Mouse (Mus musculus) liver, embryonic 15.5 days (tissue): ENCODE data around the gene Fxr2. TPM values are rescaled to one million over a fixed set of nuclear protein-coding genes. Genes with fewer than 3 reads are reported as not detected.

Experiments used
- ATAC-seq: fragments of 200-750 bp; cut with Nextera tagmentation; 2 replicates; pipeline ENCODE4 v1.8.0; 2017; ENCODE audit warnings: moderate number of reproducible peaks, mild to moderate bottlenecking, moderate library complexity; ENCODE audit not compliant: insufficient read depth
- H3K27ac ChIP-seq: fragments of 300-500 bp; sonication (generic); replicated peaks from 2 replicates; pipeline ENCODE4 v1.5.1; 2015; ENCODE audit warnings: mild to moderate bottlenecking, inconsistent platforms
- H3K27me3 ChIP-seq: fragments of 300-500 bp; sonication (generic); 2 replicates; pipeline ENCODE4 v1.6.1; 2015; ENCODE audit warnings: mild to moderate bottlenecking, inconsistent platforms
- H3K36me3 ChIP-seq: fragments of 300-500 bp; sonication (generic); replicated peaks from 2 replicates; pipeline ENCODE4 v1.6.1; 2015; ENCODE audit warnings: moderate library complexity, mild to moderate bottlenecking, inconsistent platforms
- H3K4me1 ChIP-seq: fragments of 300-500 bp; sonication (generic); replicated peaks from 2 replicates; pipeline ENCODE4 v1.6.1; 2015; ENCODE audit warnings: inconsistent platforms
- H3K4me2 ChIP-seq: fragments of 300-500 bp; sonication (generic); 2 replicates; pipeline ENCODE4 v1.6.1; 2015; ENCODE audit warnings: moderate library complexity, mild to moderate bottlenecking, inconsistent platforms
- H3K4me3 ChIP-seq: fragments of 300-500 bp; sonication (generic); replicated peaks from 2 replicates; pipeline ENCODE4 v1.5.1; 2015; ENCODE audit warnings: mild to moderate bottlenecking, inconsistent platforms
- H3K9ac ChIP-seq: fragments of 300-500 bp; sonication (generic); 2 replicates; pipeline ENCODE4 v1.6.1; 2015; ENCODE audit warnings: moderate library complexity, mild to moderate bottlenecking, inconsistent platforms
- H3K9me3 ChIP-seq: fragments of 300-500 bp; sonication (generic); replicated peaks from 2 replicates; pipeline ENCODE4 v1.6.1; 2016; ENCODE audit warnings: inconsistent platforms
- WGBS: fragments of 180-500 bp; shearing (Covaris S2); methylation state at CpG from one replicate; pipeline ENCODE4 v1.1.7; 2015; ENCODE audit warnings: mixed read lengths; ENCODE audit not compliant: insufficient replicate concordance; 5-methylcytosine and 5-hydroxymethylcytosine counted together
- polyA plus RNA-seq: library from polyadenylated mRNA; unstranded; fragments of >200 nt; fragmentation: Nextera tagmentation; extraction: Ambion mirVana; gene quantifications from 2 replicates; pipeline ENCODE4 v1.2.1, GENCODE M21; 2015

Gene Fxr2
- polyA plus RNA-seq, 1 experiment from 2014 or later: 7.3 TPM

DNA sequence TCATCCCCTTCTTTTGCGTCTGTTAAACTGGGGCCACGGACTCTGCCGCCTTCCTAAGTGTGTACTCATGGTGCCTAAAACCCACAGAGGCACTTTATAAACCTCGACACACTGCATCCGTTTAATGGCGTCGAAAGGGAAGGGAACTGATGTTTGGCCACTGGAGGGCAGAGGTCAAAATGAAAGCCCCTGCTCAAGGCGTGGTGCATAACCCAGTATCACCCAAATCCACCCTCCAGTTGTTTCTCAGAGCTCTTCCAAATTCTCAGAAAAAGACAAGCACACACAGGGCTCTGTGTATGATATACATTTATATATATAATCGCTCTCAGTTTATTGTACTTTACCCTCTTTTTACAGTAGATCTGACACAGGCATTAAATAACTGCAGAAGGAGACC is 33.4 kb upstream of the Fxr2 start:
- Histone ChIP-seq H3K9ac (0 out of 2 replicates have a peak overlapping the region, but pooled peaks have one; percentile 33), H3K4me3 (no peak overlapping the region), H3K4me1 (peaks cover 59% of the 10 kb centered on the region), H3K27ac (peak overlapping the region; percentile 63), H3K27me3 (peaks cover 4% of the 10 kb centered on the region; the same call in 1 of the 2 replicates), H3K36me3 (peaks cover 3% of the 10 kb centered on the region), H3K9me3 (no peaks in the 10 kb centered on the region), H3K4me2 (peak overlapping the region; percentile 43)
- ATAC-seq: peak; percentile 62
- 14% methylated on average over 9 of the region's 9 CpGs for WGBS

GRCm38 (mm10) chr11:69600098-69600497 is 32.7 kb upstream of the Fxr2 start:
- Histone ChIP-seq H3K36me3 (peaks cover 3% of the 10 kb centered on the region), H3K4me2 (peak overlapping the region; percentile 43), H3K27me3 (peaks cover 9% of the 10 kb centered on the region; the same call in 1 of the 2 replicates), H3K9ac (peak overlapping the region; percentile 33; the same call in 1 of the 2 replicates), H3K9me3 (no peaks in the 10 kb centered on the region), H3K4me3 (0 out of 2 replicates have a peak overlapping the region, but pooled peaks have one; percentile 6), H3K4me1 (peaks cover 66% of the 10 kb centered on the region), H3K27ac (peak overlapping the region; percentile 63)
- 31% methylated on average over 6 of the region's 6 CpGs for WGBS
- no peak for ATAC-seq

GRCm38 (mm10) chr11:69601768-69602167 is 31.0 kb upstream of the Fxr2 start:
- 37% methylated on average over 3 of the region's 3 CpGs for WGBS
- Histone ChIP-seq H3K4me3 (no peak overlapping the region), H3K27ac (peak overlapping the region; percentile 21; the same call in 1 of the 2 replicates), H3K4me2 (no peak overlapping the region), H3K4me1 (peaks cover 79% of the 10 kb centered on the region), H3K9me3 (no peaks in the 10 kb centered on the region), H3K27me3 (peaks cover 13% of the 10 kb centered on the region; the same call in 1 of the 2 replicates), H3K9ac (0 out of 2 replicates have a peak overlapping the region, but pooled peaks have one; percentile 7), H3K36me3 (peaks cover 3% of the 10 kb centered on the region)
- no peak for ATAC-seq

DNA sequence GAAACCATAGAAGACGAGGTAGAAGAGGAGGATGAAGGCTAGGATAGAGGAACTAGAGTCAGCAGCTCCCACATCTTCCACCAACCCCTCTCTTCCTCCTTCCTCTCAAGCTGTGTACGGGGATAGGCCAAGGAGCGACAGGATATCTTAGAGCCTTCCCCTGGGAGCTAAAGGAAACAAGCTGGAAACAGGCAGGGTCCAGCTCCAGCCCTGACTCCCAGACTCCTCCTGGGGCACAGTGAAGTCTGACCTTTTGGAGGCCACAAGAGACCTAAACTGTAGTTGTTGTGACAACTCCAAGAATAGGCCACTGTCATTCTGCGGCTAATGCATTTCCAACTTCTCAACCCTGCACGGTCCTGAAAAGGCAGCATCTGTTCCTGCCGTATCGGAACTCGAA is 29.3 kb upstream of the Fxr2 start:
- Histone ChIP-seq H3K27me3 (peaks cover 13% of the 10 kb centered on the region; the same call in 1 of the 2 replicates), H3K4me1 (peaks cover 86% of the 10 kb centered on the region), H3K9ac (no peak overlapping the region), H3K4me3 (no peak overlapping the region), H3K27ac (peak overlapping the region; percentile 83), H3K9me3 (no peaks in the 10 kb centered on the region), H3K36me3 (peaks cover 3% of the 10 kb centered on the region; the same call in 1 of the 2 replicates), H3K4me2 (peak overlapping the region; percentile 99)
- WGBS: 75% methylated on average over 8 of the region's 8 CpGs
- no peak for ATAC-seq

- peaks cover 86% of the 10 kb centered on the region for H3K4me1 ChIP-seq
- WGBS: 58% methylated on average over 3 of the region's 3 CpGs
- peaks cover 13% of the 10 kb centered on the region; the same call in 1 of the 2 replicates for H3K27me3 ChIP-seq
- peaks cover 3% of the 10 kb centered on the region; the same call in 1 of the 2 replicates for H3K36me3 ChIP-seq
- H3K27ac ChIP-seq: peak overlapping the region; percentile 83
- H3K4me2 ChIP-seq: peak overlapping the region; percentile 99
- H3K9ac ChIP-seq: peak overlapping the region; percentile 79
- peak overlapping the region; percentile 75 for H3K4me3 ChIP-seq
- H3K9me3 ChIP-seq: no peaks in the 10 kb centered on the region
- no peak for ATAC-seq
Observed at GRCm38 (mm10) chr11:69604347-69604746, 28.4 kb upstream of the Fxr2 start.

DNA sequence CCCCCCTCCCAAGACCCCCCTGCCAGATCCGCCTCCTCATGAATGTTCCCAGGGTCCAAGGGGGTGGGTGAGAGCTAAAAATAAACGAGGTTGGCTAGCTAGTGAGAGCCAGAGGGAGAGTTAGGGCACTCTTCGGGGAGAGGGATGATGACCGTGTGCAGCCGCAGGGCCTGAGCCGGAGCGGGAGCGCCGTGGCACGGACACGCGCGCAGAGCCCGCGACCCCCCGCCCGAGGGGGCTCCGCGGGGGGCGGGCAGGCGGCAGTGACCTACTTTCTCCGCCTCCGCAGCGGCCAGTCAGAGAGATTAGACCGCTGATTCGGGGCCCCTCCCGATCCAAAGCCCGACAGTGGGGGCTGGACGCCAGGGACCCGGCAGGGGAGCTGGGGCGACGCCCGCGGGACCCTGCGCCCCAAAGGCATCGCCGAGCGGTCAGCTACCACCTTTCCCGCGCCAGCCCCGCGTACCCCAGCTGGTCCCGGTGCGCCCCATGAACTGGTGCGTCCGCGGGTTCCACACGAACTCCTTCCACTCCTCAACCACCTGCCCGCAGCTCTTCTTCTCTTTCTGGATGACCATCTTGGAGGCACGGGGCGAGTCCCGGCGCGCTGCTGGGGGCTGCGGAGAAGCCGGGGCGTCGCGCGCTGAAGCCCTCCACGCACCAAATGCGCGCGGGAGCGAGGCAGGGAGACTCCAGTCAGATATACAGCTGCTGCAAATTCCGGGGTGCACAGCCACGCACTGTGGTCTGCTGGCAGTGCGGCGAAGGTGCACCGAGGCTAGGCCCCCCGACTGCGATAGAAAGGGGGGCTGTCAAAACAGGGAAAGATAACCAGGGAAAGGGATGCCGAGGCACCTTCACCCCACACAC is 27.8 kb upstream of the Fxr2 start:
- Histone ChIP-seq H3K9me3 (no peaks in the 10 kb centered on the region), H3K4me1 (peaks cover 86% of the 10 kb centered on the region), H3K36me3 (peaks cover 3% of the 10 kb centered on the region; the same call in 1 of the 2 replicates), H3K27me3 (peaks cover 13% of the 10 kb centered on the region; the same call in 1 of the 2 replicates), H3K4me2 (peak overlapping the region; percentile 99), H3K9ac (peak overlapping the region; percentile 79), H3K4me3 (peak overlapping the region; percentile 75), H3K27ac (peak overlapping the region; percentile 83)
- WGBS: under 1% methylated on average over 71 of the region's 73 CpGs
- ATAC-seq: peak; percentile 11

DNA sequence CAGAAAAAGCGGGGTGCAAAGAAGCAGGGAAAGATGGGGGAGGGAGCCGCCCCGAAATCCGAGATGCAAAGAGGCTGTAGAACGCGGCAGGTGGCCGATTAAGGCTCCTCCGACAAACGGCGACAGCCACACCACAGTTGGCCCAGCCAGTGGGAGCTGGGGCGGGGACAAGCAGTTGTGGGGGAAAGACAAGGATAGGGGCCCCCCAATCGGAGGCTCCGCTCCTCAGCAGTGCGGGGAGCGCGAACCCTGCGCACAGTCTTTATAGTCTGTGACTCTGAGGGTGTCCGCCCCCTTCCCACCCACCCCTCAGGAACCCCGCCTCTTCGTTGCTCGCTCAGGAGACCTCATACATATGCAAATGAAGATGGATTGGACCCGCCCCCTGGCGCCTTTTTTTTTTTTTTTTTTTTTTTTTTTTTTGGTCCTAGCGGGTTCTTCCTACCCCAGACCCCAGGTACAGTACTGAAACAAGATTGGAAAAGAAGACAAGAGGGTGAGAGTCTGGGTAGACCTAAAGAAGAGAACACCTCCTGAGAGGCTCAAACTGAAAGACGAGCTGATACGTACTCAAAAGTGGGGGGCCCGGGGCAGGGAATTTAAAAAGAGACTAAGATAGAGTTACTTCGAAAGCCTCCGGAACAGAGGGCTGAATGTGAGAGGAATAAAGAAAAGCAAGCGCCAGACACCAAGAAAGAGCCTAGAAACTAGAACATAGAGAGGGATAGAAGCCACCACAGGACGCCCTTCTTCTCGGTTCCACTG is 26.9 kb upstream of the Fxr2 start, which contains the start of gene Atp1b2:
Gene Atp1b2, minus strand, starts transcription at position 217 of the 765 bp plus-strand sequence.
- peaks cover 83% of the 10 kb centered on the region for H3K4me1 ChIP-seq
- ATAC-seq: peak; percentile 91
- 1% methylated on average over 31 of the region's 32 CpGs for WGBS

GRCm38 (mm10) chr11:69606491-69606795 is 26.3 kb upstream of the Fxr2 start:
- WGBS: 68% methylated on average over 2 of the region's 2 CpGs
- Histone ChIP-seq H3K36me3 (no peaks in the 10 kb centered on the region), H3K9me3 (no peaks in the 10 kb centered on the region), H3K27me3 (peaks cover 13% of the 10 kb centered on the region; the same call in 1 of the 2 replicates), H3K9ac (peak overlapping the region; percentile 79), H3K27ac (peak overlapping the region; percentile 83), H3K4me3 (peak overlapping the region; percentile 75), H3K4me2 (peak overlapping the region; percentile 99), H3K4me1 (peaks cover 78% of the 10 kb centered on the region)
- ATAC-seq: no peak

More for the DNA sequence above, 26.9 kb upstream of the Fxr2 start, which contains the start of gene Atp1b2:
- H3K4me2 ChIP-seq: peak within 1 kb of the TSS; percentile 99
- H3K27ac ChIP-seq: peak within 1 kb of the TSS; percentile 83
- peak within 1 kb of the TSS; percentile 75 for H3K4me3 ChIP-seq
- H3K9me3 ChIP-seq: no peaks in the 10 kb centered on the region
- H3K27me3 ChIP-seq: peaks cover 13% of the 10 kb centered on the region; the same call in 1 of the 2 replicates
- H3K9ac ChIP-seq: peak within 1 kb of the TSS; percentile 79
- 0 out of 2 replicates have a peak, but pooled peaks cover 1% of the 10 kb centered on the region for H3K36me3 ChIP-seq

DNA sequence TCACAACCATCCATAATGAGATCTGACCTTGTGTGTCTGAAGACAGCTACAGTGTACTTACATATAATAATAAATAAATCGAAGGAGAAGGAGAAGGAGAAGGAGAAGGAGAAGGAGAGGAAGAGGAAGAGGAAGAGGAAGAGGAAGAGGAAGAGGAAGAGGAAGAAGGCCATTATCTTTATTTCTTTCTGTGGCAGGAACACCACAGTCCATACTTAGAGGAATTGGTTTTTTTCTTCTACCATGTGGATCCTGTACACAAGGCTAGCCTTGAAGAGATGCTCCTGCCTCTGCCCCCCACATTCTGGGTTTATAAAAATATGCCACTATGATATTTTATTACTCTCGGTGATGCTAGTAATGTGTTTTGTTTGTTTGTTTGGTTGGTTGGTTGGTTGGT is 26.0 kb upstream of the Fxr2 start:
- 64% methylated on average over 2 of the region's 2 CpGs for WGBS
- H3K27ac ChIP-seq: peak overlapping the region; percentile 29; the same call in 1 of the 2 replicates
- peak overlapping the region; percentile 99; the same call in 1 of the 2 replicates for H3K4me2 ChIP-seq
- no peak overlapping the region for H3K9ac ChIP-seq
- no peak overlapping the region for H3K4me3 ChIP-seq
- H3K4me1 ChIP-seq: peaks cover 74% of the 10 kb centered on the region
- H3K9me3 ChIP-seq: no peaks in the 10 kb centered on the region
- H3K27me3 ChIP-seq: peaks cover 13% of the 10 kb centered on the region; the same call in 1 of the 2 replicates
- no peaks in the 10 kb centered on the region for H3K36me3 ChIP-seq
- no peak for ATAC-seq

- no peak overlapping the region for H3K4me3 ChIP-seq
- H3K4me2 ChIP-seq: peak overlapping the region; percentile 38; the same call in 1 of the 2 replicates
- H3K4me1 ChIP-seq: peaks cover 68% of the 10 kb centered on the region
- H3K9ac ChIP-seq: peak overlapping the region; percentile 25; the same call in 1 of the 2 replicates
- H3K27ac ChIP-seq: peak overlapping the region; percentile 74
- no peak for ATAC-seq
- no peaks in the 10 kb centered on the region for H3K9me3 ChIP-seq
- 27% methylated on average over 3 of the region's 3 CpGs for WGBS
- peaks cover 13% of the 10 kb centered on the region; the same call in 1 of the 2 replicates for H3K27me3 ChIP-seq
- H3K36me3 ChIP-seq: no peaks in the 10 kb centered on the region
Observed at GRCm38 (mm10) chr11:69608525-69608924, 24.3 kb upstream of the Fxr2 start.
